Mouse (Mus musculus) forebrain, embryonic 15.5 days (tissue): ENCODE results near the gene Bcl2l10. TPM values are rescaled to one million over a fixed set of nuclear protein-coding genes. Genes with fewer than 3 reads are reported as not detected.

Source experiments
- ATAC-seq: fragments of 200-750 bp; cut with Nextera tagmentation; replicated peaks from 2 replicates; pipeline ENCODE4 v1.8.0; 2017; ENCODE audit warnings: mild to moderate bottlenecking, moderate TSS enrichment, moderate library complexity
- H3K27ac ChIP-seq: fragments of 300-500 bp; sonication (generic); replicated peaks from 2 replicates; pipeline ENCODE4 v1.5.1; 2015; ENCODE audit warnings: mild to moderate bottlenecking, inconsistent platforms
- H3K27me3 ChIP-seq: fragments of 300-500 bp; sonication (generic); 2 replicates; pipeline ENCODE4 v1.6.1; 2015; ENCODE audit warnings: inconsistent platforms
- H3K36me3 ChIP-seq: fragments of 300-500 bp; sonication (generic); 2 replicates; pipeline ENCODE4 v1.6.1; 2015; ENCODE audit warnings: mild to moderate bottlenecking, inconsistent platforms
- H3K4me1 ChIP-seq: fragments of 300-500 bp; sonication (generic); 2 replicates; pipeline ENCODE4 v1.6.1; 2015; ENCODE audit warnings: inconsistent platforms
- H3K4me2 ChIP-seq: fragments of 300-500 bp; sonication (generic); replicated peaks from 2 replicates; pipeline ENCODE4 v1.6.1; 2015; ENCODE audit warnings: mild to moderate bottlenecking, inconsistent platforms
- H3K4me3 ChIP-seq: fragments of 300-500 bp; sonication (generic); 2 replicates; pipeline ENCODE4 v1.5.1; 2015; ENCODE audit warnings: mild to moderate bottlenecking, inconsistent platforms
- H3K9ac ChIP-seq: fragments of 300-500 bp; sonication (generic); replicated peaks from 2 replicates; pipeline ENCODE4 v1.6.1; 2015; ENCODE audit warnings: mild to moderate bottlenecking, inconsistent platforms
- H3K9me3 ChIP-seq: fragments of 300-500 bp; sonication (generic); 2 replicates; pipeline ENCODE4 v1.6.1; 2016; ENCODE audit warnings: inconsistent platforms
- WGBS: fragments of 180-500 bp; shearing (Covaris S2); methylation state at CpG from one replicate; pipeline ENCODE4 v1.1.7; 2015; ENCODE audit warnings: mixed read lengths; 5-methylcytosine and 5-hydroxymethylcytosine counted together
- polyA plus RNA-seq: library from polyadenylated mRNA; unstranded; fragments of >200 nt; fragmentation: Nextera tagmentation; extraction: Ambion mirVana; gene quantifications from 2 replicates; pipeline ENCODE4 v1.2.1, GENCODE M21; 2015

Bcl2l10 gene
- not detected in 2 replicates for polyA plus RNA-seq

GRCm38 (mm10) chr9:75347458-75347857 lies at the start of gene Bcl2l10:
Gene Bcl2l10, plus strand, starts transcription at chr9:75347758.
- no peak within 1 kb of the TSS for H3K4me2 ChIP-seq
- H3K4me3 ChIP-seq, result no peak within 1 kb of the TSS
- H3K27me3 ChIP-seq, result no peaks in the 10 kb centered on the region
- no peak for ATAC-seq
- 96% methylated on average over 5 of the region's 5 CpGs for WGBS
- H3K4me1 ChIP-seq, result no peaks in the 10 kb centered on the region
- no peak within 1 kb of the TSS for H3K27ac ChIP-seq
- peaks cover 21% of the 10 kb centered on the region; the same call in 1 of the 2 replicates for H3K36me3 ChIP-seq
- no peaks in the 10 kb centered on the region for H3K9me3 ChIP-seq
- no peak within 1 kb of the TSS for H3K9ac ChIP-seq

GRCm38 (mm10) chr9:75299342-75299741 lies 48.2 kb upstream of the Bcl2l10 start:
- ATAC-seq, result no peak

GRCm38 (mm10) chr9:75303033-75303432 lies 44.5 kb upstream of the Bcl2l10 start:
- Histone ChIP-seq H3K36me3 (no peaks in the 10 kb centered on the region), H3K4me1 (no peaks in the 10 kb centered on the region), H3K4me3 (no peak overlapping the region), H3K27me3 (no peaks in the 10 kb centered on the region), H3K9ac (no peak overlapping the region), H3K4me2 (no peak overlapping the region), H3K9me3 (no peaks in the 10 kb centered on the region), H3K27ac (no peak overlapping the region)
- WGBS, result 81% methylated on average over 2 of the region's 2 CpGs
- ATAC-seq, result no peak

More at GRCm38 (mm10) chr9:75299342-75299741, 48.2 kb upstream of the Bcl2l10 start:
- H3K4me3 ChIP-seq, result no peak overlapping the region
- H3K27me3 ChIP-seq, result no peaks in the 10 kb centered on the region
- H3K9ac ChIP-seq, result no peak overlapping the region
- 78% methylated on average over 2 of the region's 2 CpGs for WGBS
- H3K4me2 ChIP-seq, result no peak overlapping the region
- H3K27ac ChIP-seq, result no peak overlapping the region
- no peaks in the 10 kb centered on the region for H3K4me1 ChIP-seq
- no peaks in the 10 kb centered on the region for H3K36me3 ChIP-seq
- H3K9me3 ChIP-seq, result no peaks in the 10 kb centered on the region

- Histone ChIP-seq H3K4me3 (no peak overlapping the region), H3K36me3 (no peaks in the 10 kb centered on the region), H3K27me3 (no peaks in the 10 kb centered on the region), H3K9ac (no peak overlapping the region), H3K27ac (no peak overlapping the region), H3K4me1 (no peaks in the 10 kb centered on the region), H3K4me2 (0 out of 2 replicates have a peak overlapping the region, but pooled peaks have one; percentile 7), H3K9me3 (no peaks in the 10 kb centered on the region)
- WGBS, result 40% methylated on average over 16 of the region's 16 CpGs
- ATAC-seq, result no peak
Measured at GRCm38 (mm10) chr9:75303701-75304261, 43.8 kb upstream of the Bcl2l10 start.

- no peak overlapping the region for H3K27ac ChIP-seq
Measured at GRCm38 (mm10) chr9:75304286-75304685, 43.3 kb upstream of the Bcl2l10 start.

GRCm38 (mm10) chr9:75306126-75306898 lies 41.2 kb upstream of the Bcl2l10 start, which contains the start of gene Gnb5:
Gene Gnb5, plus strand, starts transcription at chr9:75306288.
- ATAC-seq, result no peak
- no peaks in the 10 kb centered on the region for H3K36me3 ChIP-seq
- no peak within 1 kb of the TSS for H3K4me2 ChIP-seq
- H3K9me3 ChIP-seq, result no peaks in the 10 kb centered on the region
- H3K27me3 ChIP-seq, result no peaks in the 10 kb centered on the region
- no peak within 1 kb of the TSS for H3K9ac ChIP-seq
- H3K4me1 ChIP-seq, result no peaks in the 10 kb centered on the region
- 69% methylated on average over 11 of the region's 11 CpGs for WGBS
- H3K4me3 ChIP-seq, result no peak within 1 kb of the TSS
- no peak within 1 kb of the TSS for H3K27ac ChIP-seq

More at GRCm38 (mm10) chr9:75304286-75304685, 43.3 kb upstream of the Bcl2l10 start:
- Histone ChIP-seq H3K36me3 (no peaks in the 10 kb centered on the region), H3K9me3 (no peaks in the 10 kb centered on the region), H3K9ac (no peak overlapping the region), H3K4me2 (no peak overlapping the region), H3K4me1 (no peaks in the 10 kb centered on the region), H3K4me3 (no peak overlapping the region), H3K27me3 (no peaks in the 10 kb centered on the region)
- 33% methylated on average over 7 of the region's 7 CpGs for WGBS
- no peak for ATAC-seq

- no peaks in the 10 kb centered on the region for H3K27me3 ChIP-seq
- H3K4me2 ChIP-seq, result no peak overlapping the region
- no peak overlapping the region for H3K9ac ChIP-seq
- H3K4me3 ChIP-seq, result no peak overlapping the region
- H3K36me3 ChIP-seq, result no peaks in the 10 kb centered on the region
- no peaks in the 10 kb centered on the region for H3K9me3 ChIP-seq
- WGBS, result 83% methylated on average over 5 of the region's 5 CpGs
- no peak overlapping the region for H3K27ac ChIP-seq
- no peaks in the 10 kb centered on the region for H3K4me1 ChIP-seq
- no peak for ATAC-seq
Measured at GRCm38 (mm10) chr9:75307015-75307414, 40.5 kb upstream of the Bcl2l10 start.

- Histone ChIP-seq H3K27me3 (no peaks in the 10 kb centered on the region), H3K4me1 (peaks cover 4% of the 10 kb centered on the region), H3K27ac (no peak overlapping the region), H3K9me3 (no peaks in the 10 kb centered on the region), H3K9ac (no peak overlapping the region), H3K4me2 (no peak overlapping the region), H3K4me3 (no peak overlapping the region), H3K36me3 (no peaks in the 10 kb centered on the region)
- WGBS, result 73% methylated on average over 5 of the region's 5 CpGs
- ATAC-seq, result no peak
Measured at GRCm38 (mm10) chr9:75308621-75309020, 38.9 kb upstream of the Bcl2l10 start.

GRCm38 (mm10) chr9:75312008-75312407 lies 35.5 kb upstream of the Bcl2l10 start:
- H3K9me3 ChIP-seq, result no peaks in the 10 kb centered on the region
- ATAC-seq, result no peak
- H3K27me3 ChIP-seq, result no peaks in the 10 kb centered on the region
- no peaks in the 10 kb centered on the region for H3K36me3 ChIP-seq
- no peak overlapping the region for H3K9ac ChIP-seq
- H3K4me1 ChIP-seq, result peaks cover 20% of the 10 kb centered on the region
- 8% methylated on average over 4 of the region's 4 CpGs for WGBS
- H3K27ac ChIP-seq, result no peak overlapping the region
- H3K4me3 ChIP-seq, result no peak overlapping the region
- no peak overlapping the region for H3K4me2 ChIP-seq

- H3K27ac ChIP-seq, result peak overlapping the region; percentile 82
- WGBS, result 30% methylated on average over 11 of the region's 11 CpGs
- peak overlapping the region; percentile 84 for H3K4me2 ChIP-seq
- peak overlapping the region; percentile 82 for H3K4me3 ChIP-seq
- H3K36me3 ChIP-seq, result no peaks in the 10 kb centered on the region
- peak; percentile 21 for ATAC-seq
- H3K9me3 ChIP-seq, result no peaks in the 10 kb centered on the region
- H3K9ac ChIP-seq, result peak overlapping the region; percentile 77
- no peaks in the 10 kb centered on the region for H3K27me3 ChIP-seq
- peaks cover 20% of the 10 kb centered on the region for H3K4me1 ChIP-seq
Measured at GRCm38 (mm10) chr9:75313138-75313831, 34.3 kb upstream of the Bcl2l10 start.

- no peaks in the 10 kb centered on the region for H3K36me3 ChIP-seq
- peaks cover 20% of the 10 kb centered on the region for H3K4me1 ChIP-seq
- H3K4me3 ChIP-seq, result peak overlapping the region; percentile 82
- H3K4me2 ChIP-seq, result peak overlapping the region; percentile 84
- no peaks in the 10 kb centered on the region for H3K9me3 ChIP-seq
- H3K27me3 ChIP-seq, result no peaks in the 10 kb centered on the region
- 0% methylated on average over 52 of the region's 52 CpGs for WGBS
- peak overlapping the region; percentile 82 for H3K27ac ChIP-seq
- H3K9ac ChIP-seq, result peak overlapping the region; percentile 77
- peak; percentile 90 for ATAC-seq
Measured at GRCm38 (mm10) chr9:75313832-75314516, 33.6 kb upstream of the Bcl2l10 start.
